Mouse (Mus musculus) NIH3T3 (cell line): Measurements from ENCODE around the gene Agtr1a.

Experiments
- DNase-seq: peaks from one replicate; pipeline ENCODE4 v3.0.0-alpha.2; 2012; ENCODE audit warnings: low read depth

The Agtr1a gene

GRCm38 (mm10) chr13:30362048-30362447, 25.8 kb downstream of the Agtr1a start:
- no peak for DNase-seq

GRCm38 (mm10) chr13:30364097-30364625, 27.9 kb downstream of the Agtr1a start:
- DNase-seq, result no peak

DNA sequence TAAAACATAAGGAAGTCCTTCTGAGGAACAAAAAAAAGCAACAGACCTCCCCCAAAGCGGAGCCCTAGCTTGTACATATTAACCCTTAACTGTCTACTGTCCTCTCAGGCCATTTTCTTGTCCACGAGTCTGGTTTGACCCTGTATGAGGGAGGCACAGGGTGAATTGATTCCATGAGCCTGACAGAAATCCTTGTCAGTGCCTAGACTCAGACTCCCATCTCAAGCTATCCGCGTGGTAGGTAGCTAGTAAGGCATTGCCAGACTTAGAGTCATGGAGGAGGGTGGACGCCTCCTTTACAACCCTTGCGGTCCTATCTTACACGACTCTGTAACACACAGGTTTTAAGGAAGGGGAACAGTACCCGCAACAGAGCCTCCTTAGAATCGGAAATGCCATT, 28.5 kb downstream of the Agtr1a start:
- no peak for DNase-seq

DNA sequence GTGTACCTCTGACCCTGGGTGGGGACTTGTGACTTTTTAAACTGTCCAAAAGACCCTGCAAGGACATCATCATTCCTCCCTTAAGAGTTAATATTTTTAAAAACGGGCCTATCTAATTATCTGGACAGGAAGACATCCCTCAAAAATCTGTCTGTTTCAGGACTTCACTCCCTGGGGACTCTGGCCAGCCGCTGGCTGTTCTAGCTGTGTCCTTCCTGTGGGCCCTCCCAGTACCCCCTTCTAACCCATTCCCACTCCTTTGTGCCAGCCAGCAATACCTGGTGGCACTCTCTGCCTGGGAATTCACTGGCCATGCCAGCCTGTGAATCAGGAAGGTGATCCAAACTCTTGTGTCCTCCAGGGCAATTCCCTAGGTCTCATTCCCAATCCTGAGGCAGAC, 29.1 kb downstream of the Agtr1a start:
- DNase-seq, result no peak

GRCm38 (mm10) chr13:30368116-30368515, 31.9 kb downstream of the Agtr1a start:
- no peak for DNase-seq

DNA sequence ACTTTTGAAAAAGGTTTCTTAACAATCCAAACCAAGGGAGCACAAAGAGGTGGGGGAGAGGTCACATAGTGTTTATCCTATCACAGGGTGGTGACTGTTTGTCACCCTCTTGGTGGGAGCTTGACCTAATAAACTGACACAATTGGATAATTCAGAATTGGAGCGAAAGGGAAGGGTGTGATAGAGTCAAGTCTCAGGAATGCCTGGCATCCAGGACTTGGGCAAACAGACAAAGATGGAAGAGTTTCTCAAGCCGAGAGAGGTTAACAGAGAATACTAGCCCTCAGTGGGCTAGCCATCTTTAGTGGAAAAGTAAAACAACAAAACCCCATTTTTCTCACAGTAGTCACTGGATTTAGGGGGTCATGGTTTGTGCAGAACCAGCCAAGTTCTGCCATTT, 32.5 kb downstream of the Agtr1a start:
- peak; percentile 5 for DNase-seq

- DNase-seq, result no peak
Measured at GRCm38 (mm10) chr13:30378868-30379267, 42.6 kb downstream of the Agtr1a start.

DNA sequence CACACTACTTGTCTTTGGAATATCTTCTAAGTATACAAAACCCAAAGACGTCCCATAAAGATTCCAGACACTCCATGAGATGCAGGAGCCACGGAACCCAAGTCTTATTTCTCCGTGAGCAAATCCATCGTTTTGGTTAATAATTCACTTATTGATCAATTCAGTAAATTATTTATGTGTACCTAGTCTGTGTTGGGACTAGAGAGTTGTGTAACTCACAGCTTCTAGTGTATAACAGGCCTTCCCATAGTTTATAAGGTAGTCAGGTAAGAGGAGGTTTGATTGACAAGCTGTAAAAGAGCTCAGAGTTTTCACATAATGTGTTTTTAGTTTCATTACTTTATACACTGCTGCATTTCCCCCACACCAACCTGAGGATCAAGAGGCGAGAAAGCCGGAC, 48.9 kb downstream of the Agtr1a start:
- no peak for DNase-seq

DNA sequence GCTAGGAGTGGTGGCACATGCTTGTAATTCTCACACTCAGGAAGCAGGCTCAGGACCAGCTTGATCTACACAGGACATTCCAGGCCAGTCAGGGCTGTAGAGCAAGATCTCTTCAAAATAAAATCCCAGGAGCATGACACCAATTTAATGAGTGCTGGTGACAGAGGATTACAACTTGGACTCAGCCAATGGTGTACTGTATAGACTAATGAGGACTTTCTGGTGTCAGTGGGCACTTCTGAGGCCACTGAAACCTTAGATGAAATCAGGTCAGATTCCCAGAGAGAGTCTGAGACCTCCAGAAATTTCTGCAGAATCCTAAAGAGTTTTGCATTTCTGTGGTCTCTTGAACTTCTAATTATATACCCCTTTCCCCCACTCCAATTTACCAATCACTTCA, 57.9 kb downstream of the Agtr1a start:
- no peak for DNase-seq

GRCm38 (mm10) chr13:30396431-30396830, 60.2 kb downstream of the Agtr1a start:
- no peak for DNase-seq

GRCm38 (mm10) chr13:30398852-30399251, 62.6 kb downstream of the Agtr1a start:
- no peak for DNase-seq

DNA sequence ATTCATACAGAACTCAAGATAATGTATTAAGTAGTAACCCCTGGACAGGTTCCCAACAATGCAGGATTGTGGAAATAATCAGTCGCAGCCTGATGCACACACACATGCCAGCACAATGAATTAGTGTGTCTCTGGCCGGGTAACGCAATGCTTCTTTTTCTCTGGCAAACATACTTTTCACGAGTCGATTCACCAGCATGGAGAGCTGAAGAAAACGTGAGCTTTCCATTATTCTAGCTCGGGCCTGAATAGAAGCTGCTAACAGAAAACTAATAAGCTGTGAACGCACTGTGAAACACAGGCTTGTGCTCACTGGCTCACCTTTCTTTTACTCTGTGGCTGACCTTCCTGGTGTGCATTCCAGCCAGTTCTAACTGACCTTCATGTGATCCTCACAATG, 64.4 kb downstream of the Agtr1a start:
- no peak for DNase-seq

- DNase-seq, result no peak
Measured at GRCm38 (mm10) chr13:30403874-30404273, 67.6 kb downstream of the Agtr1a start.

DNA sequence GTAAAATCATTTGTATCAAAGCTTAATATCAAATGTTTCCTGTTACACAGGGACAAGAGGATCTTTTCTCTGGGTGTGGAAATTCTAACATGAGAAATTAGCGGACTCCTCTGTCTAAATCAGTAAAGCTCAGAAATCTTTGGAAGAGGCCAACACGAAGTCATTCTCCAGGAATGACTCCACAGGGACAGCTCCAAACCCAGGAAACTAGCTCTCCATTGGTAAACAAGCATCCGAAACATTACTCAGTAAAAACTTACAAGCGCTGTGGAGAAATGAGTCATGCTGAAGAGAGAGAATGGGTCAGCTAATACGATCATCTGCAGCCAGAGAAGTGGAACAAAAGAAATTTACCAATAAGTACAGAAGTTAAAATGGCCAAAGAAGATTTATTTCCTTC, 82.4 kb downstream of the Agtr1a start:
- DNase-seq, result peak; percentile 34

DNA sequence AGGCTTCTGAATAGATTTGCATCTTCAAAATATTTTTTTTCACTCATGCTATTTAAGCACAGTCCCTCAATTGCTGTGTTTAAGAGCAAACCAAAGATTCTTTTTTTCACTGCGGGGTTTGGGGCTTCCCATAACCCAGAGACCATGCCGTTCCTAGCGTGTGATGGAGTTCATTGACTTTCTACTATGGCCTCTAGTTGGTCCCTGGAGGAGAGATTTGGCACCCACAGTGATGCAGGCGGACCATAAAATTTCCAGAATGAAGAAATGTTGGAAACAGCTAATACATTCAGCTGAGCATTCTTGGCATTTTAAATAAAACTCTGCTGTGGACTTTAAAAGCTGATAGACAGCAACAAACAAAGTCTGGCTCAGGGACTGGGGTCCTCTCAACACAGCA, 90.8 kb downstream of the Agtr1a start:
- DNase-seq, result no peak

DNA sequence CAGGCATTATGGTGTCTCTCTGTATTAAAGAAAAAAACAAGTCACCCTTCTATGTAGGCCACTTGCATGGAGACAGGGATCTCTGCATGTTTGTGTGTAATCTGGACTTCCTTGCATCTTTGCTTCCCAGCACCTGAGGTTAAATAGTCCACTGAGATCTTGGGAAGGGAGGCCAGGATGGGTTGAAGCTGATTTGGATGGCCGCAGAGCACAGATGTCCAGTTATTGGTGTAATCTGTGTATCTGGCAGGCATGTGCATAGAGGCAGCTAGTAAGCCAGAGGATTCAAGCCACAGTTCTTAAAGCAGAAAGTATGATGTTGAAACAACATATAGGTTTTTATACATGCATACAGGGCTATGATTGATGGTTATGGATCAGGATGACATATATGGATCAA, 91.2 kb downstream of the Agtr1a start:
- DNase-seq, result no peak
